Mouse (Mus musculus) heart, embryonic 13.5 days (tissue): Measurements from ENCODE around the gene Car15. TPM values are rescaled to one million over a fixed set of nuclear protein-coding genes. Genes with fewer than 3 reads are reported as not detected.

Experiments used
- ATAC-seq: fragments of 200-750 bp; cut with Nextera tagmentation; 2 replicates; pipeline ENCODE4 v1.8.0; 2017; ENCODE audit warnings: moderate TSS enrichment; ENCODE audit not compliant: insufficient number of reproducible peaks, low FRiP score, low TSS enrichment; ENCODE audit errors: extremely low read depth
- H3K27ac ChIP-seq: fragments of 300-500 bp; sonication (generic); replicated peaks from 2 replicates; pipeline ENCODE4 v1.5.1; 2015; ENCODE audit warnings: moderate library complexity, mild to moderate bottlenecking, inconsistent platforms
- H3K27me3 ChIP-seq: fragments of 300-500 bp; sonication (generic); replicated peaks from 2 replicates; pipeline ENCODE4 v1.6.1; 2015; ENCODE audit warnings: mild to moderate bottlenecking, inconsistent platforms
- H3K36me3 ChIP-seq: fragments of 300-500 bp; sonication (generic); 2 replicates; pipeline ENCODE4 v1.6.1; 2015; ENCODE audit warnings: mild to moderate bottlenecking, inconsistent platforms
- H3K4me1 ChIP-seq: fragments of 300-500 bp; sonication (generic); 2 replicates; pipeline ENCODE4 v1.6.1; 2015; ENCODE audit warnings: inconsistent platforms
- H3K4me2 ChIP-seq: fragments of 300-500 bp; sonication (generic); 2 replicates; pipeline ENCODE4 v1.6.1; 2015; ENCODE audit warnings: inconsistent platforms, mild to moderate bottlenecking, moderate library complexity
- H3K4me3 ChIP-seq: fragments of 300-500 bp; sonication (generic); 2 replicates; pipeline ENCODE4 v1.5.1; 2015; ENCODE audit warnings: moderate library complexity, mild to moderate bottlenecking, inconsistent platforms
- H3K9ac ChIP-seq: fragments of 300-500 bp; sonication (generic); 2 replicates; pipeline ENCODE4 v1.6.1; 2015; ENCODE audit warnings: inconsistent platforms, mild to moderate bottlenecking, moderate library complexity
- H3K9me3 ChIP-seq: fragments of 300-500 bp; sonication (generic); 2 replicates; pipeline ENCODE4 v1.6.1; 2016; ENCODE audit warnings: inconsistent platforms
- WGBS: fragments of 180-500 bp; shearing (Covaris S2); methylation state at CpG from one replicate; pipeline ENCODE4 v1.1.7; 2015; ENCODE audit warnings: mixed read lengths; 5-methylcytosine and 5-hydroxymethylcytosine counted together
- polyA plus RNA-seq: library from polyadenylated mRNA; unstranded; fragments of >200 nt; fragmentation: Nextera tagmentation; extraction: Ambion mirVana; gene quantifications from 2 replicates; pipeline ENCODE4 v1.2.1, GENCODE M21; 2015

Car15 gene
- polyA plus RNA-seq, 1 experiment from 2014 or later = 1.1 TPM

- H3K27me3 ChIP-seq = peaks cover 70% of the 10 kb centered on the region
- H3K27ac ChIP-seq = peak overlapping the region; percentile 68
- WGBS = 33% methylated on average over 7 of the region's 7 CpGs
- H3K4me2 ChIP-seq = no peak overlapping the region
- ATAC-seq = no peak
- H3K9me3 ChIP-seq = no peaks in the 10 kb centered on the region
- no peak overlapping the region for H3K4me3 ChIP-seq
- H3K9ac ChIP-seq = no peak overlapping the region
- peaks cover 72% of the 10 kb centered on the region for H3K4me1 ChIP-seq
- H3K36me3 ChIP-seq = peaks cover 10% of the 10 kb centered on the region
These were observed 28.5 kb downstream of the Car15 start for GRCm38 (mm10) chr16:17809711-17810110.

- Histone ChIP-seq H3K27me3 (peaks cover 70% of the 10 kb centered on the region), H3K27ac (peak overlapping the region; percentile 68), H3K4me1 (peaks cover 78% of the 10 kb centered on the region), H3K4me3 (no peak overlapping the region), H3K36me3 (peaks cover 10% of the 10 kb centered on the region), H3K9me3 (no peaks in the 10 kb centered on the region), H3K4me2 (no peak overlapping the region), H3K9ac (no peak overlapping the region)
- no peak for ATAC-seq
- WGBS = 75% methylated on average over 4 of the region's 4 CpGs
These were observed 29.0 kb downstream of the Car15 start for GRCm38 (mm10) chr16:17809125-17809524.

- Histone ChIP-seq H3K4me2 (peak overlapping the region; percentile 93), H3K27me3 (peaks cover 72% of the 10 kb centered on the region), H3K36me3 (peaks cover 19% of the 10 kb centered on the region), H3K27ac (peak overlapping the region; percentile 44; the same call in 1 of the 2 replicates), H3K4me3 (peak overlapping the region; percentile 57), H3K4me1 (peaks cover 84% of the 10 kb centered on the region), H3K9ac (peak overlapping the region; percentile 83), H3K9me3 (no peaks in the 10 kb centered on the region)
- peak; percentile 29; the same call in 1 of the 2 replicates for ATAC-seq
- WGBS = 4% methylated on average over 72 of the region's 73 CpGs
These were observed 30.8 kb downstream of the Car15 start for GRCm38 (mm10) chr16:17807192-17808009.

GRCm38 (mm10) chr16:17806581-17807191 is 31.5 kb downstream of the Car15 start:
- Histone ChIP-seq H3K9me3 (no peaks in the 10 kb centered on the region), H3K27me3 (peaks cover 78% of the 10 kb centered on the region), H3K4me1 (peaks cover 86% of the 10 kb centered on the region), H3K36me3 (peaks cover 19% of the 10 kb centered on the region), H3K9ac (peak overlapping the region; percentile 83), H3K27ac (peak overlapping the region; percentile 44; the same call in 1 of the 2 replicates), H3K4me3 (peak overlapping the region; percentile 57), H3K4me2 (peak overlapping the region; percentile 93)
- 9% methylated on average over 50 of the region's 50 CpGs for WGBS
- ATAC-seq = no peak; the same call in 1 of the 2 replicates

GRCm38 (mm10) chr16:17804982-17805381 is 33.2 kb downstream of the Car15 start:
- ATAC-seq = no peak
- Histone ChIP-seq H3K36me3 (peaks cover 19% of the 10 kb centered on the region), H3K4me2 (peak overlapping the region; percentile 73), H3K9ac (peak overlapping the region; percentile 56), H3K9me3 (no peaks in the 10 kb centered on the region), H3K4me1 (peaks cover 84% of the 10 kb centered on the region), H3K27me3 (peaks cover 86% of the 10 kb centered on the region), H3K4me3 (peak overlapping the region; percentile 47), H3K27ac (no peak overlapping the region)
- 34% methylated on average over 7 of the region's 7 CpGs for WGBS

GRCm38 (mm10) chr16:17804449-17804912 is 33.7 kb downstream of the Car15 start:
- H3K36me3 ChIP-seq = peaks cover 19% of the 10 kb centered on the region
- peaks cover 91% of the 10 kb centered on the region for H3K27me3 ChIP-seq
- ATAC-seq = no peak
- H3K9ac ChIP-seq = peak overlapping the region; percentile 56
- peaks cover 84% of the 10 kb centered on the region for H3K4me1 ChIP-seq
- H3K27ac ChIP-seq = no peak overlapping the region
- 6% methylated on average over 33 of the region's 33 CpGs for WGBS
- peak overlapping the region; percentile 73 for H3K4me2 ChIP-seq
- H3K9me3 ChIP-seq = no peaks in the 10 kb centered on the region
- H3K4me3 ChIP-seq = peak overlapping the region; percentile 47

GRCm38 (mm10) chr16:17803675-17804448 is 34.3 kb downstream of the Car15 start:
- 24% methylated on average over 33 of the region's 33 CpGs for WGBS
- H3K4me2 ChIP-seq = peak overlapping the region; percentile 73
- H3K4me1 ChIP-seq = peaks cover 85% of the 10 kb centered on the region
- ATAC-seq = no peak
- H3K27me3 ChIP-seq = peaks cover 94% of the 10 kb centered on the region
- H3K9me3 ChIP-seq = no peaks in the 10 kb centered on the region
- H3K4me3 ChIP-seq = peak overlapping the region; percentile 51
- H3K36me3 ChIP-seq = peaks cover 19% of the 10 kb centered on the region
- peak overlapping the region; percentile 56 for H3K9ac ChIP-seq
- no peak overlapping the region for H3K27ac ChIP-seq

- Histone ChIP-seq H3K4me3 (peak overlapping the region; percentile 51), H3K9ac (peak overlapping the region; percentile 76), H3K27ac (no peak overlapping the region), H3K4me1 (peaks cover 87% of the 10 kb centered on the region), H3K36me3 (peaks cover 15% of the 10 kb centered on the region), H3K4me2 (peak overlapping the region; percentile 73), H3K27me3 (peaks cover 96% of the 10 kb centered on the region), H3K9me3 (no peaks in the 10 kb centered on the region)
- 7% methylated on average over 83 of the region's 83 CpGs for WGBS
- ATAC-seq = no peak
These were observed 35.1 kb downstream of the Car15 start for GRCm38 (mm10) chr16:17802839-17803674.

- ATAC-seq = no peak
- H3K27ac ChIP-seq = no peak overlapping the region
- peaks cover 97% of the 10 kb centered on the region for H3K27me3 ChIP-seq
- H3K9me3 ChIP-seq = no peaks in the 10 kb centered on the region
- H3K36me3 ChIP-seq = peaks cover 9% of the 10 kb centered on the region; the same call in 1 of the 2 replicates
- H3K9ac ChIP-seq = peak overlapping the region; percentile 76
- WGBS = 14% methylated on average over 18 of the region's 18 CpGs
- H3K4me1 ChIP-seq = peaks cover 87% of the 10 kb centered on the region
- H3K4me3 ChIP-seq = peak overlapping the region; percentile 51
- H3K4me2 ChIP-seq = peak overlapping the region; percentile 73
These were observed 35.7 kb downstream of the Car15 start for GRCm38 (mm10) chr16:17802456-17802838.

- no peak overlapping the region for H3K9ac ChIP-seq
- peak overlapping the region; percentile 73 for H3K4me2 ChIP-seq
- ATAC-seq = no peak
- no peak overlapping the region for H3K27ac ChIP-seq
- peaks cover 83% of the 10 kb centered on the region for H3K4me1 ChIP-seq
- WGBS = 15% methylated on average over 7 of the region's 7 CpGs
- H3K9me3 ChIP-seq = no peaks in the 10 kb centered on the region
- peak overlapping the region; percentile 51; the same call in 1 of the 2 replicates for H3K4me3 ChIP-seq
- H3K27me3 ChIP-seq = peaks cover 98% of the 10 kb centered on the region
- H3K36me3 ChIP-seq = peaks cover 9% of the 10 kb centered on the region; the same call in 1 of the 2 replicates
These were observed 36.2 kb downstream of the Car15 start for GRCm38 (mm10) chr16:17801777-17802455.
